Mouse (Mus musculus): ENCODE measurements around the gene Atp6v1g1.

Atp6v1g1 gene

GRCm38 (mm10) chr4:63544494-63545230 lies at the start of gene Atp6v1g1:
Atp6v1g1 (plus strand) TSS chr4:63544772.
- peak; percentile 86 for DNase-seq (ENCODE audit: low read depth)

DNA sequence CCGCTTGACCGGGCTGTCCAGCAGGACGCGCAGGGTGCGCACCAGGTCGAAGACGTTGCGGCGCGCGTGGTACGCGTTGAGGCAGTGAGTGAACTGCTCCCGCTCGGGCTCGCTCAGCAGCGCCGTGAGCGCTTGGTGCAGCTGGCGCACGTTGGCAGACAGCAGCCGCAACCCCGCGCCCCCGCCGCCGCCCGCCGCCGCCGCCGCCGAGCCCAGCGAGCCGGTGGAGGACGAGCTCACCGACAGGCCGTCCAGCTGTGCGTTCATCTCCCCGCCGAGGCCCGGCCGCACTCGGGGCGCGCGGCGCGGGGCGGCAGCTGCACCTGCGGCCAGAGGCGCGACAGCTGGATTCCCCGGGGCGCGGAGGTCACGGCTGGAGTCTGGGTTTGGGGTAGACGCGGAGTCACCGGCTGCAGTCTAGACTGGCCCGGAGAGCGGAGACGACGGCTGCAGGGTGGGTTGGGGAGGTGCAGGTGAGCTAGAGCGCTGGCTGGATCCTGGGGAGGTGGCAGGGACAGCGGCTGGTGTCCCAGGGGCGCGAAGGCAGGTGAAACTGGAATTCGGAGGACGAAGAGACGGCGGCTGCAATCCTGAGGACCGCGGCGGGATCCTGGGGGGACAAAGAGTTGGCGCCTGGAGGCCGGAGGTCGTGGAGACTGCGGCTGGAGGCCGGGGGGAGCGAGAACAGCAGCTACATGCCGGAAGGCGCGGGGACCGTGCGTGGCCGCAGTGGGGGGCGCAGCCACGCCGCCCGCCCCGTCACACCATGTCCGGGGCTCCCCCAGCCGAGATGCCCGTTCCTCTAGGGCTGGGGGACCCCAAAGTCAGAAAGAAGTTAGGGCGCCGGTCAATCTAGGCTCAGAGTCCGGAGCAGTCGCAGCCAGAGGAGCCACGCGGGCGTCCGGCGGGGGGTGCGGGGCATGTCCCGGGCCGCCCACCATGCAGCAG lies 49.3 kb upstream of the Atp6v1g1 start:
- DNase-seq (ENCODE audit: low read depth) = no peak

DNA sequence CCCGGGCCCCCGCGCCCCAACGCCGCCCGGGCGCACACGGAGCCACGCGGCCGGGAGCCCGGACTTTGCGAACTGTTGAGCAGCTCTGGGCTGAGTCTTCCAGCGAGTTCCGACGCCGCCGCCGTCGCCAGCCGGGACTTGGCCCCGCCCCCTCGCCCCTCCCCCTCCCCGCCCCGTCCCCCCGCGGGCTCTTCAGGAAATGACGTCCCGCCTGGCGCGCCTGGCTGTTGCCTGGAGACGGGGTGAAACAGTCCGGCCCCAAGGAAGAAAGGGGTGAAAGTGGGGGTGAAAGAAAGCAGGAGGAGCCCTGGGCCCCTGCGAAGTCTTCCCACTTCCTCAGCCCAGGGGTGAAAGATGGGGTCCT lies 48.7 kb upstream of the Atp6v1g1 start, which contains the start of gene Whrn:
Whrn (minus strand) TSS at position 77 of the 364 bp plus-strand sequence.
- peak; percentile 65 for DNase-seq (ENCODE audit: low read depth)

GRCm38 (mm10) chr4:63496312-63496711 lies 48.3 kb upstream of the Atp6v1g1 start:
- DNase-seq (ENCODE audit: low read depth) = no peak

- no peak for DNase-seq (ENCODE audit: low read depth)
Observed at GRCm38 (mm10) chr4:63498346-63498745, 46.2 kb upstream of the Atp6v1g1 start.

GRCm38 (mm10) chr4:63501050-63501449 lies 43.5 kb upstream of the Atp6v1g1 start:
- no peak for DNase-seq (ENCODE audit: low read depth)

DNA sequence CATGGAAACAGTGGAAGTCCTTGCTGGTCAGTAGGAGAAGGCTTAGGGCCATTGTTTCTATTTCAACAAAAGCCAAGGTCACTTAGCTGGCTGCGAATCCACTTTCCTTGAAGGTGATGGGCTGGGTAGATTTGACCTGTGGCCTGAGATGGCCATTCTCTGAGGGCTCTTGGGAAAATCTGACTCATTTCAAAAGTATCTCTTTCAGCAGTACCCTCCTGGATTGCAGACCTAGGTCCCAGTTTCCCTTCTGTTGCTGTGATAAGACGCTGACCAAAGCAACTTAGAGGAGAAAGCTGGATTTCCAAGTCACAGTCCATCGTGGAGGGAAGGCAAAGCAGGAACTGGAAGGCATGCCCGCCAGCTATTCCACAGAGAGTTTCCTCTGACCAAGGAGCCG lies 40.6 kb upstream of the Atp6v1g1 start:
- DNase-seq (ENCODE audit: low read depth) = no peak

DNA sequence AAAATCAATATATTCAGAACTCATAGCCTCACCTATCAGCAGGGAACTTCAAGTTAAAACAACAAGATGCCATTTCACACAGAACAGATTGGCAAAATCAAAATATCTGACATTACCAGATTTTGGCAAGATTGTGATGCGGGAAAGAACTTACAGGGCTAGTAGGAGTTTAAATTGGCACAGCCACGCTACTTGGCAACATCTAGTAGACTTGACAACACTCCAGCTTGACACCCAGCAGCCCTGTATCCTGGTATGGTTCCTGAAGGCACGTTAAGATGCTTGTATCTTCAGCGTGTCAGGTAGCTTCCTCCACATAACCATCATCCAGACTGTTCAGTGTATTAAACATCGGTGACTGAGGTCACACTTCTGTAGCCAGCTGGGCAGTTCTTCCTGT lies 37.1 kb upstream of the Atp6v1g1 start:
- no peak for DNase-seq (ENCODE audit: low read depth)

DNA sequence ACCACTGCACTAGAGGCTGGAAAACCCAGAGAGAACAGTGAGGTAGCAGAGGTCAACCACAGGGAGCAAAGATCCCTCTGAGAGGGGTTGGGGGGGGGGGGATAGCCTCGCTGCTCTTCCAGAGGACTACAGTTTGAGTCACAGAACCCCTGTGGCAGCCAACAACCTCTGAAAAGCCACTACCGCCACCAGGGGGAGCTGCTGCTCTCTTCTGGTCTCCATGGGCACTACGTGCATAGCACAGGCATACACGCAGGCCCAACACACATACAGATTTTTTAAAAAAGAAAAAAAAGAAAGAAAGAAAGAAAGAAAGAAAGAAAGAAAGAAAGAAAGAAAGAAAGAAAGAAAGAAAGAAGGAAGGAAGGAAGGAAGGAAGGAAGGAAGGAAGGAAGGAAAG lies 36.3 kb upstream of the Atp6v1g1 start:
- DNase-seq (ENCODE audit: low read depth) = peak; percentile 56

- no peak for DNase-seq (ENCODE audit: low read depth)
Observed at GRCm38 (mm10) chr4:63512921-63513320, 31.7 kb upstream of the Atp6v1g1 start.

DNA sequence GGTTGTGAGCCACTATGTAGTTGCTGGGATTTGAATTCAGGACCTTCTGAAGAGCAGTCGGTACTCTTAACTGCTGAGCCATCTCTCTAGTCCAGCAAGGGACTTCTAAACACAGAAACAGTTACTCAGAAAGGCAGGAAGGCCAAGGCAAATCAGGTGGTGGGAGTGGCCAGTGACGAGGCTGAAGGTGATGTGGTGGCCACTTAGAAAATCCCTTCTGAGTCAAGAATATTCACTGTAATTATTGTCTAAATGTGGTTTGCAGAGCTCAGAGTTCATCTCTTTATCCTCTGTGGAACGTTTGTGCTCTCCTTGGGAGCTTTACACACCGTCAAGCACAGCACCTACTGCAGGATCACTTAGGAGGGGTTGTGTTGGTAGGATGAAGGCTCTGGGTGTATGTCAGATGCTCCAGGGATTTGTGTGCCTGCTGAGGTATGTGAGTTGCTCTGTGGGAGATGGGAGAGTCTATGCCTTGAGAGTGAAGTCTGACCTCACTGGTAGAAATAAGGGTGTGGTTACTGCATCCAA lies 30.1 kb upstream of the Atp6v1g1 start:
- DNase-seq (ENCODE audit: low read depth) = no peak

GRCm38 (mm10) chr4:63515021-63515420 lies 29.6 kb upstream of the Atp6v1g1 start:
- DNase-seq (ENCODE audit: low read depth) = no peak

DNA sequence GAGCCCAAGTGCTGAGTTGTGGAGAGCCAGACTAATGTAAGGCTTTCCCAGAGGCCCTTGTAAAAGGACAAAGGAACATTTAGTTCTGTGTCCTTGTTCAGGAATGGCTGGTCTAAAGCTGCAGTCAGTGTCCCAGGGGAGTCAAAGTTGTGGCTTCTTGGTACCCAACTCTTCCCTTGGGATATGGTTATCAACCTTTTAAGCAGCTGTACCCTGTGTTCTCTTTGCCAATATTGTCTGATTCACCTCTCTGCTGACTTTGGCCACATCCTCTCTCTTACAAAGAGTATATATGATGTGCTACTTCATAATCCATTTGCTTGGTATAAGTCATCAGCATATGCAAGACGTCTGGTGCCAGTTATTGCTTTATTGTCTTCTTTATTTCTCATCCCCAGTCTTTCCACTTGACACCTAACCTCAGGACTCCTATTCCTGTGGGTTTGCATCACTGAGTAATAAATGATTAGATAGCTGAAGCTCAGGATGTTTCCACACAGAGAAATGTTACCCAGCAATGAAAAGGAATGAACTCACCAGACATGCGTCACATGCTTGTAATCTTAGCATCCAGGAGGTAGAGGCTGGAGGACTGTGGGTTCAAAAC lies 22.7 kb upstream of the Atp6v1g1 start:
- DNase-seq (ENCODE audit: low read depth) = no peak

GRCm38 (mm10) chr4:63525514-63525913 lies 19.1 kb upstream of the Atp6v1g1 start:
- no peak for DNase-seq (ENCODE audit: low read depth)

- DNase-seq (ENCODE audit: low read depth) = no peak
Observed at GRCm38 (mm10) chr4:63528946-63529345, 15.6 kb upstream of the Atp6v1g1 start.

GRCm38 (mm10) chr4:63530409-63530808 lies 14.2 kb upstream of the Atp6v1g1 start:
- no peak for DNase-seq (ENCODE audit: low read depth)

DNA sequence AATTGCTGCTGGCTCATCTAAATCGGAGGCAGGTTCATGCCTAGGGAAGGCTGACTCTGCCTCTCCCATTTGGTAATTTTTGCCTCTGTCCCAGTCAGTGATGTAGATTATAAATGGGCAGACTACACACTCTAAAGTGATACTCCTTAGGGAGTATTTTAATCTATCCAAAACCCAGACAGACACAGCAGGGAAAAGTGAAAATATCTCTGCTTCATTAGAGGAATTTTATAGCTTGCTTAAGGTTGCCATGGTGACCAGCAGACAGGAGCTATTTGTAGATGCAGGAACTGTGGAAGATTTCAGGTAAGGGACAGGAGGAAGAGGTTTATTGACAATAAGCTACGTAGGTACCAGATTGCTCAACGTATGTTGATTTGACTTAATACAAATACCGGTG lies 7.0 kb upstream of the Atp6v1g1 start:
- DNase-seq (ENCODE audit: low read depth) = no peak

- no peak for DNase-seq (ENCODE audit: low read depth)
Observed at GRCm38 (mm10) chr4:63542209-63542608, 2.4 kb upstream of the Atp6v1g1 start.

DNA sequence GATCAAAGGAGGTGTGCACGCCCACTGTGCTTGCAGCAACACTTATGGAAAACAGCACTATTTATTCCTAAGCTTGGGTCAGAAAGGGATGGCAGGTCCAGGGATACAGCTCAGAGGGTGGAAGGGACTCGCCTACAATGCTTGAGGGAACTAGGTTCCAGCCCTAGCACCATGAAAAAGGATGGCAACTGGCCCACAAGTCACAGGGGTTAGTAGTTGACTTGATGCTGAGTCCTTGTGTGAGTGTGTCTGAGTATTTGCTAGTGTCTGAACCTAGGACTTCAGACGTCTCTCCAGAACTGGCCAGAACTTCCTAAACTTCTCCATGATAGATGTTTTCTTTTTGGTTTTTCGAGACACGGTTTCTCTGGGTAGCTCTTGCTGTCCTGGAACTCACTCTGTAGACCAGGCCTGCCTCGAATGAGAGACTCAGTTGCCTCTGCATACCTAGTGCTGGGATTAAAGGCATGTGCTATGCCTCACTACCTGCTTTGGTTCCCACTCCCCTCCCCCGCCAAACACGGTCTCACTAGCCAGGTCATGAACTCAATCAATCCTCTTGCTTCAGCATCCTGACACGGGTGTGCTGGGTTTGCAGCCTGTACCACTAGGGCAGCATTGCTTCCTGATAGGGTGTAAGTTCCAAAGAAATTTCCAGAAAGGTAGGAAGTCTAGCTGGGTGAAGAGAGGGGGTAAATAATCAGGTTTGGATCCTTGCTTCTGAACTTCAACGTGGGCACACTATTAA lies 652 bp upstream of the Atp6v1g1 start:
- DNase-seq (ENCODE audit: low read depth) = no peak

GRCm38 (mm10) chr4:63545231-63545958 lies 823 bp downstream of the Atp6v1g1 start:
- DNase-seq (ENCODE audit: low read depth) = no peak

Data from c-Kit-positive CD71-negative TER-119-negative erythroid progenitor cells, embryonic 14.5 days (primary cell).